Mouse (Mus musculus) cerebellum, adult 2 months (tissue): ENCODE measurements around the gene Ndufaf5.

Source experiments
- CTCF ChIP-seq: fragments of 200-500 bp; IDR thresholded peaks from 2 replicates; pipeline ENCODE4 v1.5.1; 2011; ENCODE audit warnings: low read depth, mild to moderate bottlenecking, control low read depth, low read length, moderate library complexity, borderline replicate concordance; ENCODE audit not compliant: insufficient read depth
- POLR2A ChIP-seq: fragments of 200-500 bp; IDR thresholded peaks from 2 replicates; pipeline ENCODE4 v1.6.1; 2011; ENCODE audit warnings: low read length, control low read depth, borderline replicate concordance; ENCODE audit not compliant: insufficient read depth

GRCm38 (mm10) chr2:140170803-140171553 lies 529 bp downstream of the Ndufaf5 start:
- no peak for TF ChIP-seq POLR2A
- TF ChIP-seq CTCF = no peak
